Mouse (Mus musculus): ENCODE results near the gene Ttc22. TPM values are rescaled to one million over a fixed set of nuclear protein-coding genes. Genes with fewer than 3 reads are reported as not detected.

Ttc22 gene
- polyA plus RNA-seq, 2 experiments, result 5.9 to 6.9 TPM

DNA sequence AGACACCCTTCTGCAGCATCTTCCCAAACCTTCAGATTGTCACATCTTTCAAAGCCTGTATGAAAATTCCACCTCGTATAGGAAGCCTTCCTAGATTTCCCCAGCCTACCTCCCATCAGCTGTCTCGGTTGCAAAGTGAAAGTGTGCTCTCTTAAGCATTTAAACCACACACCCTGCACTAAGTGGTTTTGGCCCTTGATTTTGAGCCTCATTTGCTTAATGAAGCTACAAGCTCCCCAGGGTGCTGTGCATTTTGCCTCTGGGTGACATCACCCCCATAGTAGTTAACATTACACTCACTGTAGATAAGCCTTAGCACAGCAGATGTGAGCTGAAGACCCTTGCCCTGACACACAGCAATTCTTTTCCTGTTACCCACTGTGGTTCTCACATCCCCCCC lies 58.7 kb downstream of the Ttc22 start:
- no peak for TF ChIP-seq POLR2A (IDR thresholded peaks at IDR 0.05; ENCODE audit: borderline replicate concordance, extremely low read depth, insufficient read depth, insufficient read length)
- no peak for DNase-seq (ENCODE audit: low spot score)
- Histone ChIP-seq H3K27me3 (ENCODE audit: control insufficient read depth, insufficient read depth, low read length) (no peaks in the 10 kb centered on the region), H3K9me3 (ENCODE audit: control insufficient read depth, low read length) (no peaks in the 10 kb centered on the region), H3K36me3 (ENCODE audit: control insufficient read depth, insufficient read depth, low read length) (peaks cover 12% of the 10 kb centered on the region), H3K4me1 (ENCODE audit: control insufficient read depth, insufficient read depth, low read length) (peaks cover 7% of the 10 kb centered on the region), H3K9ac (ENCODE audit: low read depth, low read length, severe bottlenecking) (no peak overlapping the region), H3K4me2 (replicated peaks; ENCODE audit: low read depth, low read length, severe bottlenecking) (no peak overlapping the region), H3K4me3 (replicated peaks; ENCODE audit: low read length) (no peak overlapping the region), H3K27ac (replicated peaks; ENCODE audit: low read depth, low read length) (no peak overlapping the region)
- ATAC-seq (ENCODE audit: low FRiP score, low read depth), result no peak
- WGBS, result 58% methylated on average over 2 of the region's 2 CpGs

DNA sequence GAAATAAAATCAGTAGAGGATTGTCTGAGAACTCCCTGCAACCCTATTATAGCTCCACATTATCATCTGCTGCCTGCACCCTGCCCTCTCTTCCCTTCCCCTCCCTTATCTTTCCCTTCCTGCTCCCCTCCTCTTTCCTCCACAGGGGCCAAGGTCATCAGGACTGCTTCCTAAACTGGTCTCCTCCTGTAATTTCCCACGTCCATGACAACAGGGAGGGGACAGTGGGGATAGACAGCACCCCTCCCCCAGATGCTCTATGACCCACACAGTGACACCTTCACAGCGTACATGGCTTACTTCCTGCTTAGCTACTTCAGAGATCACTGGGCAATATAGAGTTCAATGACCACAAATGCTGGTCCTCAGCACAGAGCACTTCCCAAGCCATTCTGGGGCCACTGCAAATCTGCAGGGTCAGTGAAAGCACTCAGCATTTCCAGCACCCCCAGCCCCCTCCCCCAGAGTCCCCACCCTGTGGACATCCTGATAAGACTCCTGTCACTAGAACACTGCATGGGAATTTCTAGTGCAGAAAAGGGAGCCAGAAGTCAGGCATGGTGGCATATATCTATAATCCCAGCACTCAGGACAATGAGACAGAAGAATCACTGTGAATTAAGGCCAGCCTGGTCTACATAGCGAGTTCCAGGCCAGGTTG lies 66.5 kb downstream of the Ttc22 start:
- 43% methylated on average over 3 of the region's 3 CpGs for WGBS
- DNase-seq (ENCODE audit: low spot score) (no peak), ATAC-seq (ENCODE audit: low FRiP score, low read depth) (no peak)
- no peak overlapping the region for H3K4me2 ChIP-seq (replicated peaks; ENCODE audit: low read depth, low read length, severe bottlenecking)
- H3K9me3 ChIP-seq (ENCODE audit: control insufficient read depth, low read length), result no peaks in the 10 kb centered on the region
- H3K36me3 ChIP-seq (ENCODE audit: control insufficient read depth, insufficient read depth, low read length), result no peaks in the 10 kb centered on the region
- TF ChIP-seq POLR2A (IDR thresholded peaks at IDR 0.05; ENCODE audit: borderline replicate concordance, extremely low read depth, insufficient read depth, insufficient read length), result no peak
- no peaks in the 10 kb centered on the region for H3K27me3 ChIP-seq (ENCODE audit: control insufficient read depth, insufficient read depth, low read length)
- H3K4me3 ChIP-seq (replicated peaks; ENCODE audit: low read length), result no peak overlapping the region
- H3K4me1 ChIP-seq (ENCODE audit: control insufficient read depth, insufficient read depth, low read length), result no peaks in the 10 kb centered on the region
- H3K27ac ChIP-seq (replicated peaks; ENCODE audit: low read depth, low read length), result no peak overlapping the region
- no peak overlapping the region for H3K9ac ChIP-seq (ENCODE audit: low read depth, low read length, severe bottlenecking)

Other genes with a start within 250 kb of the Ttc22 start
- gene Pcsk9, start 158.1 kb upstream of the Ttc22 start, polyA plus RNA-seq (2012; rRNA removed), result 5.2 and 6.2 TPM in 2 replicates
- 2.8 and 3.4 TPM in 2 replicates for gene Pcsk9, start 158.1 kb upstream of the Ttc22 start, polyA plus RNA-seq (2014; fragmentation: Nextera tagmentation; extraction: Ambion mirVana)
- not detected in 2 replicates for gene Bsnd, start 130.1 kb upstream of the Ttc22 start, polyA plus RNA-seq (2012; rRNA removed)
- not detected in 2 replicates for gene Bsnd, start 130.1 kb upstream of the Ttc22 start, polyA plus RNA-seq (2014; fragmentation: Nextera tagmentation; extraction: Ambion mirVana)
- gene Dhcr24, start 61.4 kb upstream of the Ttc22 start, polyA plus RNA-seq (2012; rRNA removed), result 57.6 and 66.1 TPM in 2 replicates
- 19.3 and 19.4 TPM in 2 replicates for gene Dhcr24, start 61.4 kb upstream of the Ttc22 start, polyA plus RNA-seq (2014; fragmentation: Nextera tagmentation; extraction: Ambion mirVana)
- not detected in 2 replicates for gene Lexm, start 5.2 kb upstream of the Ttc22 start, polyA plus RNA-seq (2012; rRNA removed)
- not detected in 2 replicates for gene Lexm, start 5.2 kb upstream of the Ttc22 start, polyA plus RNA-seq (2014; fragmentation: Nextera tagmentation; extraction: Ambion mirVana)
- 14.3 and 14.6 TPM in 2 replicates for gene Pars2, start 28.6 kb downstream of the Ttc22 start, polyA plus RNA-seq (2012; rRNA removed)
- 14.0 and 14.2 TPM in 2 replicates for gene Pars2, start 28.6 kb downstream of the Ttc22 start, polyA plus RNA-seq (2014; fragmentation: Nextera tagmentation; extraction: Ambion mirVana)
- 147 and 167 TPM in 2 replicates for gene Ttc4, start 56.5 kb downstream of the Ttc22 start, polyA plus RNA-seq (2012; rRNA removed)
- 75.0 and 92.1 TPM in 2 replicates for gene Ttc4, start 56.5 kb downstream of the Ttc22 start, polyA plus RNA-seq (2014; fragmentation: Nextera tagmentation; extraction: Ambion mirVana)
- gene Mroh7, start 108.5 kb downstream of the Ttc22 start, polyA plus RNA-seq (2012; rRNA removed), result 2.8 and 7.1 TPM in 2 replicates
- gene Mroh7, start 108.5 kb downstream of the Ttc22 start, polyA plus RNA-seq (2014; fragmentation: Nextera tagmentation; extraction: Ambion mirVana), result 0.35 and 0.63 TPM in 2 replicates
- gene Fam151a, start 111.5 kb downstream of the Ttc22 start, polyA plus RNA-seq (2012; rRNA removed), result 0.35 and 0.43 TPM in 2 replicates
- gene Fam151a, start 111.5 kb downstream of the Ttc22 start, polyA plus RNA-seq (2014; fragmentation: Nextera tagmentation; extraction: Ambion mirVana), result 0.19 and 1.1 TPM in 2 replicates
- 6.1 and 6.7 TPM in 2 replicates for gene Acot11, start 182.6 kb downstream of the Ttc22 start, polyA plus RNA-seq (2012; rRNA removed)
- 3.7 and 4.3 TPM in 2 replicates for gene Acot11, start 182.6 kb downstream of the Ttc22 start, polyA plus RNA-seq (2014; fragmentation: Nextera tagmentation; extraction: Ambion mirVana)

Data from limb, embryonic 14.5 days (tissue).